Mouse (Mus musculus) midbrain, embryonic 10.5 days (tissue): ENCODE measurements around the gene Glis2. TPM values are rescaled to one million over a fixed set of nuclear protein-coding genes. Genes with fewer than 3 reads are reported as not detected.
A peak's percentile ranks its signal among the peaks of the same experiment; 100 is the strongest.

Source experiments
- DNase-seq: peaks from one replicate; pipeline ENCODE4 v3.0.0-alpha.2; 2017; ENCODE audit warnings: low spot score
- H3K27ac ChIP-seq: fragments of 300-500 bp; sonication (generic); replicated peaks from 2 replicates; pipeline ENCODE4 v1.5.1; 2016; ENCODE audit warnings: mild to moderate bottlenecking
- H3K27me3 ChIP-seq: fragments of 300-500 bp; sonication (generic); 2 replicates; pipeline ENCODE4 v1.6.1; 2016; ENCODE audit warnings: low read depth, mild to moderate bottlenecking; ENCODE audit not compliant: poor library complexity, severe bottlenecking
- H3K36me3 ChIP-seq: fragments of 300-500 bp; sonication (generic); 2 replicates; pipeline ENCODE4 v1.6.1; 2016; ENCODE audit warnings: mild to moderate bottlenecking, moderate library complexity
- H3K4me1 ChIP-seq: fragments of 300-500 bp; sonication (generic); 2 replicates; pipeline ENCODE4 v1.6.1; 2016
- H3K4me3 ChIP-seq: fragments of 300-500 bp; sonication (generic); 2 replicates; pipeline ENCODE4 v1.5.1; 2016; ENCODE audit warnings: mild to moderate bottlenecking, moderate library complexity
- H3K9me3 ChIP-seq: fragments of 300-500 bp; sonication (generic); replicated peaks from 2 replicates; pipeline ENCODE4 v1.6.1; 2016; ENCODE audit warnings: mild to moderate bottlenecking
- WGBS: fragments of 180-500 bp; shearing (Covaris S2); methylation state at CpG from one replicate; pipeline ENCODE4 v1.1.7; 2016; 5-methylcytosine and 5-hydroxymethylcytosine counted together
- polyA plus RNA-seq: library from polyadenylated mRNA; unstranded; fragments of >200 nt; fragmentation: Nextera tagmentation; extraction: Ambion mirVana; gene quantifications from 2 replicates; pipeline ENCODE4 v1.2.1, GENCODE M21; 2016

Gene Glis2
- polyA plus RNA-seq, 1 experiment from 2014 or later, result 23.0 TPM

- H3K4me1 ChIP-seq, result peaks cover 24% of the 10 kb centered on the region
- under 1% methylated on average over 43 of the region's 43 CpGs for WGBS
- H3K9me3 ChIP-seq, result no peaks in the 10 kb centered on the region
- H3K27me3 ChIP-seq, result no peaks in the 10 kb centered on the region
- H3K27ac ChIP-seq, result peak overlapping the region; percentile 90
- peaks cover 13% of the 10 kb centered on the region for H3K36me3 ChIP-seq
- peak; percentile 98 for DNase-seq
- H3K4me3 ChIP-seq, result peak overlapping the region; percentile 50
Observed at GRCm38 (mm10) chr16:4586531-4587123, 7.9 kb upstream of the Glis2 start.

- Histone ChIP-seq H3K4me1 (peaks cover 33% of the 10 kb centered on the region), H3K27me3 (no peaks in the 10 kb centered on the region), H3K27ac (peak overlapping the region; percentile 90), H3K9me3 (no peaks in the 10 kb centered on the region), H3K36me3 (peaks cover 13% of the 10 kb centered on the region), H3K4me3 (0 out of 2 replicates have a peak overlapping the region, but pooled peaks have one; percentile 50)
- WGBS, result 69% methylated on average over 5 of the region's 5 CpGs
- DNase-seq, result no peak
Observed at GRCm38 (mm10) chr16:4587516-4588210, 6.8 kb upstream of the Glis2 start.

GRCm38 (mm10) chr16:4590236-4590635 is 4.3 kb upstream of the Glis2 start:
- Histone ChIP-seq H3K4me1 (peaks cover 52% of the 10 kb centered on the region), H3K4me3 (no peak overlapping the region), H3K27ac (no peak overlapping the region), H3K9me3 (no peaks in the 10 kb centered on the region), H3K27me3 (no peaks in the 10 kb centered on the region), H3K36me3 (peaks cover 13% of the 10 kb centered on the region)
- no peak for DNase-seq
- WGBS, result 94% methylated on average over 9 of the region's 9 CpGs

- peak; percentile 59 for DNase-seq
- whole genome bisulfite sequencing, result 16% methylated on average over 32 of the region's 32 CpGs
- H3K9me3 ChIP-seq, result no peaks in the 10 kb centered on the region
- H3K27me3 ChIP-seq, result no peaks in the 10 kb centered on the region
- H3K36me3 ChIP-seq, result peaks cover 18% of the 10 kb centered on the region
- H3K4me1 ChIP-seq, result peaks cover 57% of the 10 kb centered on the region
- peak overlapping the region; percentile 77 for H3K4me3 ChIP-seq
- peak overlapping the region; percentile 99 for H3K27ac ChIP-seq
Observed at GRCm38 (mm10) chr16:4592909-4593875, 1.3 kb upstream of the Glis2 start.

- H3K9me3 ChIP-seq, result no peaks in the 10 kb centered on the region
- peaks cover 75% of the 10 kb centered on the region for H3K4me1 ChIP-seq
- peaks cover 22% of the 10 kb centered on the region for H3K36me3 ChIP-seq
- DNase-seq, result no peak
- H3K4me3 ChIP-seq, result peak overlapping the region; percentile 77
- peak overlapping the region; percentile 99 for H3K27ac ChIP-seq
- H3K27me3 ChIP-seq, result no peaks in the 10 kb centered on the region
- under 1% methylated on average over 44 of the region's 52 CpGs for WGBS
Observed at GRCm38 (mm10) chr16:4594814-4595526, 457 bp downstream of the Glis2 start.

- H3K27ac ChIP-seq, result peak overlapping the region; percentile 99
- H3K9me3 ChIP-seq, result no peaks in the 10 kb centered on the region
- H3K4me1 ChIP-seq, result peaks cover 80% of the 10 kb centered on the region
- peak; percentile 38 for DNase-seq
- peaks cover 17% of the 10 kb centered on the region for H3K36me3 ChIP-seq
- H3K27me3 ChIP-seq, result no peaks in the 10 kb centered on the region
- peak overlapping the region; percentile 77 for H3K4me3 ChIP-seq
- WGBS, result 4% methylated on average over 5 of the region's 5 CpGs
Observed at GRCm38 (mm10) chr16:4595527-4595963, 1.0 kb downstream of the Glis2 start.

GRCm38 (mm10) chr16:4596141-4596728 is 1.7 kb downstream of the Glis2 start:
- peaks cover 87% of the 10 kb centered on the region for H3K4me1 ChIP-seq

GRCm38 (mm10) chr16:4596836-4597235 is 2.3 kb downstream of the Glis2 start:
- 0 out of 2 replicates have a peak, but pooled peaks cover 10% of the 10 kb centered on the region for H3K36me3 ChIP-seq
- no peaks in the 10 kb centered on the region for H3K27me3 ChIP-seq
- H3K27ac ChIP-seq, result peak overlapping the region; percentile 99
- DNase-seq, result no peak
- 43% methylated on average over 2 of the region's 2 CpGs for WGBS
- no peaks in the 10 kb centered on the region for H3K9me3 ChIP-seq
- peaks cover 93% of the 10 kb centered on the region for H3K4me1 ChIP-seq
- peak overlapping the region; percentile 77 for H3K4me3 ChIP-seq

More at GRCm38 (mm10) chr16:4596141-4596728, 1.7 kb downstream of the Glis2 start:
- H3K27me3 ChIP-seq, result no peaks in the 10 kb centered on the region
- peak overlapping the region; percentile 77 for H3K4me3 ChIP-seq
- peak; percentile 75 for DNase-seq
- no peaks in the 10 kb centered on the region for H3K9me3 ChIP-seq
- 2% methylated on average over 3 of the region's 3 CpGs for WGBS
- H3K36me3 ChIP-seq, result 0 out of 2 replicates have a peak, but pooled peaks cover 10% of the 10 kb centered on the region
- H3K27ac ChIP-seq, result peak overlapping the region; percentile 99

GRCm38 (mm10) chr16:4597296-4597695 is 2.8 kb downstream of the Glis2 start:
- 64% methylated on average over 7 of the region's 7 CpGs for WGBS
- Histone ChIP-seq H3K9me3 (no peaks in the 10 kb centered on the region), H3K4me3 (peak overlapping the region; percentile 77), H3K27me3 (no peaks in the 10 kb centered on the region), H3K27ac (peak overlapping the region; percentile 99), H3K36me3 (0 out of 2 replicates have a peak, but pooled peaks cover 10% of the 10 kb centered on the region), H3K4me1 (peaks cover 93% of the 10 kb centered on the region)
- DNase-seq, result no peak

GRCm38 (mm10) chr16:4598041-4598440 is 3.5 kb downstream of the Glis2 start:
- Histone ChIP-seq H3K27me3 (no peaks in the 10 kb centered on the region), H3K4me3 (peak overlapping the region; percentile 77), H3K4me1 (peaks cover 93% of the 10 kb centered on the region), H3K36me3 (0 out of 2 replicates have a peak, but pooled peaks cover 10% of the 10 kb centered on the region), H3K9me3 (no peaks in the 10 kb centered on the region), H3K27ac (peak overlapping the region; percentile 99)
- no peak for DNase-seq
- WGBS, result 70% methylated on average over 5 of the region's 5 CpGs

- Histone ChIP-seq H3K4me3 (peak overlapping the region; percentile 77), H3K9me3 (no peaks in the 10 kb centered on the region), H3K27ac (peak overlapping the region; percentile 99), H3K36me3 (0 out of 2 replicates have a peak, but pooled peaks cover 10% of the 10 kb centered on the region), H3K27me3 (no peaks in the 10 kb centered on the region), H3K4me1 (peaks cover 93% of the 10 kb centered on the region)
- WGBS, result 31% methylated on average over 6 of the region's 6 CpGs
- DNase-seq, result peak; percentile 40
Observed at GRCm38 (mm10) chr16:4598891-4599543, 4.5 kb downstream of the Glis2 start.
